Mouse (Mus musculus) bone marrow, adult 2 months (tissue): ENCODE measurements around the gene Blvra.

Experiments used
- CTCF ChIP-seq: fragments of 200-500 bp; IDR thresholded peaks from 2 replicates; pipeline ENCODE4 v1.5.1; 2011; ENCODE audit warnings: low read length, control low read depth; ENCODE audit not compliant: control insufficient read depth, insufficient read depth
- POLR2A ChIP-seq: fragments of 200-500 bp; IDR thresholded peaks from 2 replicates; pipeline ENCODE4 v1.6.1; 2011; ENCODE audit warnings: low read depth, mild to moderate bottlenecking, control low read depth, low read length, borderline replicate concordance; ENCODE audit not compliant: control insufficient read depth

DNA sequence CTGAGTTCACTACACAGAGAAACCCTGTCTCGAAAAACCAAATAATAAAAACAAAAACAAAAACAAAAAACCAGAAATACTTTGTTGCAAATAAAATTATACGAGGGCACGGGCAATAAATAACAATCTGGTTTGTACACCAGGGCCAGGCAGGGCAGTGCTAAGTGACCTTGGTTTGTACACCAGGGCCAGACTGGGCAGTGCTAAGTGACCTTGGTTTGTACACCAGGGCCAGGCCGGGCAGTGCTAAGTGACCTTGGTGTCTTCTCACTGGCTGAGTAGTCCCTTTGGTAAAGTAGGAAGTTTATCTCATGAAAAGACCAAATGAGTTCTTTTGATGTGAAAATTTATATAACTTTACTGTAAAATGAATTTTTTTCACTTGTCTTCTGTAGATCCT is 33.2 kb upstream of the Blvra start:
- TF ChIP-seq CTCF (no peak), POLR2A (no peak)
